Mouse (Mus musculus) intestine, embryonic 16.5 days (tissue): ENCODE measurements around the gene Smpd3. TPM values are rescaled to one million over a fixed set of nuclear protein-coding genes. Genes with fewer than 3 reads are reported as not detected.

ENCODE experiments used
- ATAC-seq: fragments of 200-750 bp; cut with Nextera tagmentation; 2 replicates; pipeline ENCODE4 v1.8.0; 2017; ENCODE audit warnings: moderate TSS enrichment, moderate library complexity
- H3K27ac ChIP-seq: fragments of 300-500 bp; sonication (generic); 2 replicates; pipeline ENCODE4 v1.5.1; 2014; ENCODE audit warnings: mild to moderate bottlenecking, low read length
- H3K27me3 ChIP-seq: fragments of 300-500 bp; sonication (generic); replicated peaks from 2 replicates; pipeline ENCODE4 v1.6.1; 2014; ENCODE audit warnings: low read length, control low read depth, mixed read lengths; ENCODE audit not compliant: control insufficient read depth, insufficient read depth
- H3K36me3 ChIP-seq: fragments of 300-500 bp; sonication (generic); 2 replicates; pipeline ENCODE4 v1.6.1; 2014; ENCODE audit warnings: low read length, control low read depth; ENCODE audit not compliant: control insufficient read depth, insufficient read depth
- H3K4me1 ChIP-seq: fragments of 300-500 bp; sonication (generic); 2 replicates; pipeline ENCODE4 v1.6.1; 2014; ENCODE audit warnings: low read length, control low read depth, mixed read lengths; ENCODE audit not compliant: control insufficient read depth, insufficient read depth
- H3K4me2 ChIP-seq: fragments of 300-500 bp; sonication (generic); 2 replicates; pipeline ENCODE4 v1.6.1; 2014; ENCODE audit warnings: low read depth, low read length, control low read depth
- H3K4me3 ChIP-seq: fragments of 300-500 bp; sonication (generic); 2 replicates; pipeline ENCODE4 v1.5.1; 2014; ENCODE audit warnings: mild to moderate bottlenecking, low read length
- H3K9ac ChIP-seq: fragments of 300-500 bp; sonication (generic); 2 replicates; pipeline ENCODE4 v1.6.1; 2014; ENCODE audit warnings: low read depth, low read length
- H3K9me3 ChIP-seq: fragments of 300-500 bp; sonication (generic); 2 replicates; pipeline ENCODE4 v1.6.1; 2016; ENCODE audit warnings: low read length, control low read depth; ENCODE audit not compliant: control insufficient read depth
- WGBS: fragments of 180-500 bp; shearing (Covaris S2); extraction: QIAGEN DNeasy Blood & Tissue Kit; methylation state at CpG from one replicate; pipeline ENCODE4 v1.1.7; 2014; 5-methylcytosine and 5-hydroxymethylcytosine counted together
- polyA plus RNA-seq: library from polyadenylated mRNA; unstranded; fragments of >200 nt; fragmentation: Nextera tagmentation; extraction: Ambion mirVana; gene quantifications from 2 replicates; pipeline ENCODE4 v1.2.1, GENCODE M21; 2015

Gene Smpd3
- polyA plus RNA-seq, 1 experiment from 2014 or later: 23.3 TPM

GRCm38 (mm10) chr8:106336561-106336960, 1.2 kb downstream of the Smpd3 start:
- Histone ChIP-seq H3K9me3 (no peaks in the 10 kb centered on the region), H3K9ac (0 out of 2 replicates have a peak overlapping the region, but pooled peaks have one; percentile 20), H3K27me3 (peaks cover 18% of the 10 kb centered on the region; the same call in 1 of the 2 replicates), H3K4me3 (peak overlapping the region; percentile 55), H3K4me2 (peak overlapping the region; percentile 45), H3K27ac (no peak overlapping the region), H3K36me3 (no peaks in the 10 kb centered on the region), H3K4me1 (peaks cover 8% of the 10 kb centered on the region)
- no peak for ATAC-seq
- WGBS: 2% methylated on average over 41 of the region's 41 CpGs

DNA sequence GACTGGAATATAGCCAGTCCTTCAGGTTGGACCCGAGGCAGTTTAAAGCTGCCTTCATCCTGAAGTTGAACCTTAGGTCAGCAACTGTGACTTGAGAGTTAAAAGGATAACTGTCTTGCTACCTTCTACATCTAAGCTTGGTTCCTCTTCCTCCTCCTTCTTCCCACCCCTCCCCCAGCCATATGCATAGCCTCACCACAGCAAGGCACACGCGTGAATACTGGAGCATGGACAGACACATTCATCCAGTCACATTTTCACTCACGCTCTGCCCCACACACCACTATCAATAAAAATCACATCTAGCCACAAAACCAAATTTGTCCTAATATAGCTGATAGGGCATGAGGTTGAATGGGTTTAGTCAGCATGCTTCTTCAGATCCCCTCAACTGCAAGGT, 1.8 kb downstream of the Smpd3 start:
- WGBS: 62% methylated on average over 4 of the region's 4 CpGs
- no peak overlapping the region for H3K4me2 ChIP-seq

GRCm38 (mm10) chr8:106335196-106335595, 2.6 kb downstream of the Smpd3 start:
- Histone ChIP-seq H3K27ac (no peak overlapping the region), H3K9me3 (no peaks in the 10 kb centered on the region), H3K4me2 (no peak overlapping the region), H3K36me3 (no peaks in the 10 kb centered on the region), H3K4me1 (peaks cover 8% of the 10 kb centered on the region), H3K4me3 (no peak overlapping the region), H3K27me3 (peaks cover 18% of the 10 kb centered on the region; the same call in 1 of the 2 replicates), H3K9ac (no peak overlapping the region)
- WGBS: 48% methylated on average over 4 of the region's 4 CpGs
- ATAC-seq: no peak

More for the DNA sequence above, 1.8 kb downstream of the Smpd3 start:
- peak overlapping the region; percentile 55 for H3K4me3 ChIP-seq
- no peaks in the 10 kb centered on the region for H3K9me3 ChIP-seq
- no peaks in the 10 kb centered on the region for H3K36me3 ChIP-seq
- H3K27me3 ChIP-seq: peaks cover 18% of the 10 kb centered on the region; the same call in 1 of the 2 replicates
- no peak for ATAC-seq
- peaks cover 8% of the 10 kb centered on the region for H3K4me1 ChIP-seq
- no peak overlapping the region for H3K9ac ChIP-seq
- H3K27ac ChIP-seq: no peak overlapping the region

GRCm38 (mm10) chr8:106333346-106333745, 4.4 kb downstream of the Smpd3 start:
- H3K9ac ChIP-seq: no peak overlapping the region
- no peak overlapping the region for H3K4me3 ChIP-seq
- H3K36me3 ChIP-seq: no peaks in the 10 kb centered on the region
- 42% methylated on average over 8 of the region's 8 CpGs for WGBS
- peaks cover 4% of the 10 kb centered on the region; the same call in 1 of the 2 replicates for H3K4me1 ChIP-seq
- H3K27me3 ChIP-seq: peaks cover 18% of the 10 kb centered on the region; the same call in 1 of the 2 replicates
- no peak overlapping the region for H3K4me2 ChIP-seq
- no peaks in the 10 kb centered on the region for H3K9me3 ChIP-seq
- no peak for ATAC-seq
- no peak overlapping the region for H3K27ac ChIP-seq

GRCm38 (mm10) chr8:106332498-106332897, 5.3 kb downstream of the Smpd3 start:
- no peak for ATAC-seq
- Histone ChIP-seq H3K9me3 (no peaks in the 10 kb centered on the region), H3K27ac (no peak overlapping the region), H3K4me2 (no peak overlapping the region), H3K4me3 (no peak overlapping the region), H3K4me1 (peaks cover 3% of the 10 kb centered on the region; the same call in 1 of the 2 replicates), H3K27me3 (peaks cover 18% of the 10 kb centered on the region; the same call in 1 of the 2 replicates), H3K9ac (no peak overlapping the region), H3K36me3 (no peaks in the 10 kb centered on the region)
- WGBS: 69% methylated on average over 4 of the region's 4 CpGs

DNA sequence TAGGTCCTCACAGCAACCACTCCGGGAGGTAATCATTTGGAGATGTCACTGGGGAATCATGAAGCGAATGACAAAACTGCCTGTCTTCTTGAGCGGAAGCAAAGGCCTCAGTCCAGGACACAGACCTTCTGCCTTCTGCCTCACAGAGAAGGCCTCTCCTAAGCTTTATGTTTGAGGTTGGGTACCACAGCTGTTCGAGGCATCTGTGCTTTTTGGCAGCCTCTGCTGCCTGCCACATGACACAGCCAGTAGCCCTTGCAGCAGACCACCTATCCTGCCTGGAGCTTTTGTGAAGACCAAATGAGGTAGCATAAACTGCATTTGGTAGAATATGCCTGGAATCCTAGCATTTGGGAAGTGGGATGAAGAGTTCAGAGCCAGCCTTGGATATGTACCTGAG, 11.2 kb downstream of the Smpd3 start:
- Histone ChIP-seq H3K27me3 (no peaks in the 10 kb centered on the region), H3K36me3 (no peaks in the 10 kb centered on the region), H3K9ac (no peak overlapping the region), H3K27ac (no peak overlapping the region), H3K9me3 (no peaks in the 10 kb centered on the region), H3K4me2 (no peak overlapping the region), H3K4me3 (no peak overlapping the region), H3K4me1 (no peaks in the 10 kb centered on the region)
- WGBS: 75% methylated on average over 4 of the region's 4 CpGs
- no peak for ATAC-seq

- H3K4me1 ChIP-seq: no peaks in the 10 kb centered on the region
- no peaks in the 10 kb centered on the region for H3K27me3 ChIP-seq
- 85% methylated on average over 7 of the region's 7 CpGs for WGBS
- H3K36me3 ChIP-seq: no peaks in the 10 kb centered on the region
- no peak overlapping the region for H3K4me2 ChIP-seq
- no peak overlapping the region for H3K9ac ChIP-seq
- no peak for ATAC-seq
- H3K27ac ChIP-seq: no peak overlapping the region
- no peak overlapping the region for H3K4me3 ChIP-seq
- H3K9me3 ChIP-seq: no peaks in the 10 kb centered on the region
These were observed 16.4 kb downstream of the Smpd3 start for GRCm38 (mm10) chr8:106321434-106321833.

- Histone ChIP-seq H3K4me1 (peaks cover 8% of the 10 kb centered on the region; the same call in 1 of the 2 replicates), H3K4me2 (no peak overlapping the region), H3K36me3 (no peaks in the 10 kb centered on the region), H3K9ac (no peak overlapping the region), H3K4me3 (no peak overlapping the region), H3K9me3 (no peaks in the 10 kb centered on the region), H3K27ac (no peak overlapping the region), H3K27me3 (no peaks in the 10 kb centered on the region)
- ATAC-seq: no peak
- WGBS: 74% methylated on average over 6 of the region's 6 CpGs
These were observed 17.8 kb downstream of the Smpd3 start for GRCm38 (mm10) chr8:106320002-106320401.

DNA sequence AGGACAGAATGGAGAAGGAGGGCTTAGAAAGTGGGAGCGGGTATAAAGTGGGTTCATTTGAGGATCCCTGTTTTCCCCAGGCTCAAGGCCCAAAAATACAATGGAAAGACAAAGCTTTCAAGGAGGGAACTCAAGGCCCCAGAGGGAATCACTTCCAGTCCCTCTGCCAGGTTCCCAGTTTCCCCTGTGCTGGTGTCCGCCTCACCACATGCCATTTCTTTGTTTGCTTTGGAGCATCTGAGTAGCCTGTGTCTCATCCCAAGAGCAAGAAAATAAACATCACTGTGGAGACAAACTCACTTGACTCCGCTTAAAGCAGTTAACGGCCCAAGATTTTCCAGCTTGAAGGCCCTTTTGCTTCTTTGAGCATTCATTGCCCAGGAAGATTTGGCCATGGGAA, 20.7 kb downstream of the Smpd3 start:
- Histone ChIP-seq H3K4me2 (no peak overlapping the region), H3K9ac (no peak overlapping the region), H3K27ac (no peak overlapping the region), H3K36me3 (no peaks in the 10 kb centered on the region), H3K9me3 (no peaks in the 10 kb centered on the region), H3K4me1 (peaks cover 11% of the 10 kb centered on the region; the same call in 1 of the 2 replicates), H3K4me3 (no peak overlapping the region), H3K27me3 (no peaks in the 10 kb centered on the region)
- WGBS: 79% methylated on average over 4 of the region's 4 CpGs
- no peak for ATAC-seq

DNA sequence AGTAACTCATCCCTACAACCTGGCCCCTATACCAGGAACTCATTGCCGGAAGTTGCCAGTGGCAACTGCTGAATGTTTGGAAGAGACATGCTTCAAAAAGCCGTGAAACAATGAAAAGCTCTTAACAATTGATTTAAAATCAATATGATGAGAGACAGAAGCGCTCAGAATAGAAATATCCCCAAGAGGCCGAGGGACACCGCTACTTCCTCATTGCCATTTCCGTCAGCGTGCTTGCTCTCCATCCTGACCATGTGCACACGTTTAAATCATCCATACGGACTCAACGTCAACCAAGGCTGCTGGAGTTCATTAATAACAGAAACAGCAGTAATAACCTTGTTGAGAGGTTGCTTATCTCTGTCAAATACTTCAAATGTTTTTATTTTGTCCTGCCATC, 21.3 kb downstream of the Smpd3 start:
- H3K4me3 ChIP-seq: no peak overlapping the region
- no peaks in the 10 kb centered on the region for H3K27me3 ChIP-seq
- no peak overlapping the region for H3K4me2 ChIP-seq
- H3K9ac ChIP-seq: no peak overlapping the region
- H3K4me1 ChIP-seq: peaks cover 11% of the 10 kb centered on the region; the same call in 1 of the 2 replicates
- ATAC-seq: no peak
- no peaks in the 10 kb centered on the region for H3K9me3 ChIP-seq
- H3K27ac ChIP-seq: no peak overlapping the region
- no peaks in the 10 kb centered on the region for H3K36me3 ChIP-seq
- 70% methylated on average over 10 of the region's 10 CpGs for WGBS
